Mouse (Mus musculus) bone marrow macrophage, adult 2 months (primary cell): ENCODE data around the gene Med28.

Source experiments
- CTCF ChIP-seq: IDR thresholded peaks from 2 replicates; pipeline ENCODE4 v1.5.1; 2012; ENCODE audit warnings: low read depth, mild to moderate bottlenecking, low read length, moderate library complexity
- POLR2A ChIP-seq: IDR thresholded peaks from 2 replicates; pipeline ENCODE4 v1.6.1; 2012; ENCODE audit warnings: mild to moderate bottlenecking, low read depth, low read length, borderline replicate concordance

- TF ChIP-seq CTCF (no peak), POLR2A (no peak)
Measured at GRCm38 (mm10) chr5:45577376-45577775, 57.3 kb downstream of the Med28 start.
